Mouse (Mus musculus) forebrain, embryonic 14.5 days (tissue): ENCODE measurements around the gene Adamts7. TPM values are rescaled to one million over a fixed set of nuclear protein-coding genes. Genes with fewer than 3 reads are reported as not detected.

Experiments used
- ATAC-seq: fragments of 200-750 bp; cut with Nextera tagmentation; 2 replicates; pipeline ENCODE4 v1.8.0; 2017; ENCODE audit warnings: mild to moderate bottlenecking, moderate library complexity
- DNase-seq: peaks from one replicate; pipeline ENCODE4 v3.0.0-alpha.2; 2015; ENCODE audit warnings: low spot score
- H3K27ac ChIP-seq: fragments of 300-500 bp; sonication (generic); 2 replicates; pipeline ENCODE4 v1.5.1; 2014; ENCODE audit warnings: low read depth, mild to moderate bottlenecking, control low read depth, low read length, moderate library complexity
- H3K27me3 ChIP-seq: fragments of 300-500 bp; sonication (generic); replicated peaks from 2 replicates; pipeline ENCODE4 v1.6.1; 2014; ENCODE audit warnings: low read length, control low read depth, mixed read lengths; ENCODE audit not compliant: control insufficient read depth, insufficient read depth
- H3K36me3 ChIP-seq: fragments of 300-500 bp; sonication (generic); 2 replicates; pipeline ENCODE4 v1.6.1; 2014; ENCODE audit warnings: low read length, control low read depth; ENCODE audit not compliant: control insufficient read depth, insufficient read depth
- H3K4me1 ChIP-seq: fragments of 300-500 bp; sonication (generic); 2 replicates; pipeline ENCODE4 v1.6.1; 2014; ENCODE audit warnings: antibody characterized with exemption, low read length, control low read depth; ENCODE audit not compliant: control insufficient read depth, insufficient read depth
- H3K4me2 ChIP-seq: fragments of 300-500 bp; sonication (generic); 2 replicates; pipeline ENCODE4 v1.6.1; 2014; ENCODE audit warnings: mild to moderate bottlenecking, control low read depth, low read length
- H3K4me3 ChIP-seq: fragments of 300-500 bp; sonication (generic); 2 replicates; pipeline ENCODE4 v1.5.1; 2014; ENCODE audit warnings: low read depth, low read length, control low read depth
- H3K9ac ChIP-seq: fragments of 300-500 bp; sonication (generic); 2 replicates; pipeline ENCODE4 v1.6.1; 2014; ENCODE audit warnings: mild to moderate bottlenecking, low read length, control low read depth, moderate library complexity
- H3K9me3 ChIP-seq: fragments of 300-500 bp; sonication (generic); replicated peaks from 2 replicates; pipeline ENCODE4 v1.6.1; 2016; ENCODE audit warnings: low read length, control low read depth, mixed read lengths; ENCODE audit not compliant: control insufficient read depth
- WGBS: fragments of 180-500 bp; shearing (Covaris S2); extraction: QIAGEN DNeasy Blood & Tissue Kit; methylation state at CpG from one replicate; pipeline ENCODE4 v1.1.7; 2014; 5-methylcytosine and 5-hydroxymethylcytosine counted together
- polyA plus RNA-seq: library from polyadenylated mRNA; unstranded; fragments of >200 nt; fragmentation: Nextera tagmentation; extraction: Ambion mirVana; gene quantifications from 2 replicates; pipeline ENCODE4 v1.2.1, GENCODE M21; 2014

The Adamts7 gene
- polyA plus RNA-seq, 1 experiment from 2014 or later: 9.4 TPM

GRCm38 (mm10) chr9:90198531-90199449, 35.9 kb downstream of the Adamts7 start:
- WGBS: 81% methylated on average over 10 of the region's 10 CpGs

GRCm38 (mm10) chr9:90199611-90200010, 36.7 kb downstream of the Adamts7 start:
- H3K9ac ChIP-seq: no peak overlapping the region
- no peak overlapping the region for H3K4me3 ChIP-seq
- no peak for ATAC-seq
- DNase-seq: no peak
- no peaks in the 10 kb centered on the region for H3K27me3 ChIP-seq
- 92% methylated on average over 18 of the region's 18 CpGs for WGBS
- no peak overlapping the region for H3K27ac ChIP-seq
- H3K9me3 ChIP-seq: no peaks in the 10 kb centered on the region
- H3K36me3 ChIP-seq: peaks cover 73% of the 10 kb centered on the region
- no peaks in the 10 kb centered on the region for H3K4me1 ChIP-seq
- no peak overlapping the region for H3K4me2 ChIP-seq

More at GRCm38 (mm10) chr9:90198531-90199449, 35.9 kb downstream of the Adamts7 start:
- no peak overlapping the region for H3K27ac ChIP-seq
- DNase-seq (no peak), ATAC-seq (no peak)
- no peaks in the 10 kb centered on the region for H3K27me3 ChIP-seq
- no peak overlapping the region for H3K4me2 ChIP-seq
- H3K4me3 ChIP-seq: no peak overlapping the region
- H3K9ac ChIP-seq: no peak overlapping the region
- no peaks in the 10 kb centered on the region for H3K4me1 ChIP-seq
- H3K36me3 ChIP-seq: peaks cover 73% of the 10 kb centered on the region
- no peaks in the 10 kb centered on the region for H3K9me3 ChIP-seq

GRCm38 (mm10) chr9:90200501-90200900, 37.6 kb downstream of the Adamts7 start:
- H3K4me1 ChIP-seq: no peaks in the 10 kb centered on the region
- H3K9ac ChIP-seq: no peak overlapping the region
- 98% methylated on average over 4 of the region's 4 CpGs for WGBS
- DNase-seq: no peak
- no peak for ATAC-seq
- H3K36me3 ChIP-seq: peaks cover 66% of the 10 kb centered on the region
- H3K27ac ChIP-seq: no peak overlapping the region
- no peak overlapping the region for H3K4me3 ChIP-seq
- H3K9me3 ChIP-seq: no peaks in the 10 kb centered on the region
- no peak overlapping the region for H3K4me2 ChIP-seq
- H3K27me3 ChIP-seq: no peaks in the 10 kb centered on the region

GRCm38 (mm10) chr9:90201096-90201495, 38.2 kb downstream of the Adamts7 start:
- Histone ChIP-seq H3K27me3 (no peaks in the 10 kb centered on the region), H3K4me3 (no peak overlapping the region), H3K4me2 (no peak overlapping the region), H3K27ac (no peak overlapping the region), H3K9me3 (no peaks in the 10 kb centered on the region), H3K4me1 (no peaks in the 10 kb centered on the region), H3K36me3 (peaks cover 60% of the 10 kb centered on the region), H3K9ac (no peak overlapping the region)
- ATAC-seq: no peak
- 87% methylated on average over 7 of the region's 7 CpGs for WGBS
- DNase-seq: no peak

- WGBS: 83% methylated on average over 4 of the region's 4 CpGs
- no peaks in the 10 kb centered on the region for H3K9me3 ChIP-seq
- no peak overlapping the region for H3K4me3 ChIP-seq
- H3K36me3 ChIP-seq: peaks cover 57% of the 10 kb centered on the region
- H3K9ac ChIP-seq: no peak overlapping the region
- ATAC-seq (no peak), DNase-seq (no peak)
- no peak overlapping the region for H3K4me2 ChIP-seq
- no peak overlapping the region for H3K27ac ChIP-seq
- no peaks in the 10 kb centered on the region for H3K4me1 ChIP-seq
- no peaks in the 10 kb centered on the region for H3K27me3 ChIP-seq
Measured at GRCm38 (mm10) chr9:90201541-90201940, 38.7 kb downstream of the Adamts7 start.

- Histone ChIP-seq H3K4me1 (no peaks in the 10 kb centered on the region), H3K9me3 (no peaks in the 10 kb centered on the region), H3K27me3 (no peaks in the 10 kb centered on the region), H3K27ac (no peak overlapping the region), H3K9ac (no peak overlapping the region), H3K36me3 (peaks cover 49% of the 10 kb centered on the region), H3K4me2 (no peak overlapping the region), H3K4me3 (no peak overlapping the region)
- 90% methylated on average over 5 of the region's 5 CpGs for WGBS
- DNase-seq: no peak
- no peak for ATAC-seq
Measured at GRCm38 (mm10) chr9:90203233-90203632, 40.4 kb downstream of the Adamts7 start.

GRCm38 (mm10) chr9:90204396-90204915, 41.6 kb downstream of the Adamts7 start:
- Histone ChIP-seq H3K27me3 (no peaks in the 10 kb centered on the region), H3K27ac (no peak overlapping the region), H3K36me3 (peaks cover 42% of the 10 kb centered on the region), H3K9ac (no peak overlapping the region), H3K4me2 (no peak overlapping the region), H3K9me3 (no peaks in the 10 kb centered on the region), H3K4me3 (no peak overlapping the region), H3K4me1 (no peaks in the 10 kb centered on the region)
- DNase-seq: no peak
- 63% methylated on average over 8 of the region's 8 CpGs for WGBS
- no peak for ATAC-seq

GRCm38 (mm10) chr9:90206500-90206899, 43.6 kb downstream of the Adamts7 start:
- DNase-seq (peak; percentile 84), ATAC-seq (peak; percentile 66)
- Histone ChIP-seq H3K4me3 (no peak overlapping the region), H3K36me3 (peaks cover 28% of the 10 kb centered on the region), H3K27ac (no peak overlapping the region), H3K4me2 (no peak overlapping the region), H3K9me3 (no peaks in the 10 kb centered on the region), H3K27me3 (no peaks in the 10 kb centered on the region), H3K4me1 (no peaks in the 10 kb centered on the region), H3K9ac (no peak overlapping the region)
- 48% methylated on average over 2 of the region's 2 CpGs for WGBS

- DNase-seq: no peak
- no peaks in the 10 kb centered on the region for H3K4me1 ChIP-seq
- no peak overlapping the region for H3K4me3 ChIP-seq
- H3K27ac ChIP-seq: no peak overlapping the region
- no peak for ATAC-seq
- H3K4me2 ChIP-seq: no peak overlapping the region
- H3K27me3 ChIP-seq: no peaks in the 10 kb centered on the region
- peaks cover 20% of the 10 kb centered on the region for H3K36me3 ChIP-seq
- WGBS: 89% methylated on average over 8 of the region's 8 CpGs
- H3K9ac ChIP-seq: no peak overlapping the region
- no peaks in the 10 kb centered on the region for H3K9me3 ChIP-seq
Measured at GRCm38 (mm10) chr9:90207808-90208207, 44.9 kb downstream of the Adamts7 start.
